Mouse (Mus musculus): ENCODE measurements at regions not wholly inside any gene's neighbourhood (a gene's known extent, or its start where the extent isn't known, plus 50 kb on each side); places are given as distances from the start of the nearest gene placed in this dataset.
A peak's percentile ranks its signal among the peaks of the same experiment; 100 is the strongest.

GRCm38 (mm10) chr15:88036146-88037000 lies 492.3 kb downstream of the Fam19a5 start:
- DNase-seq = no peak

- no peak for DNase-seq
These were observed 493.5 kb downstream of the Fam19a5 start for GRCm38 (mm10) chr15:88037606-88038005.

GRCm38 (mm10) chr15:88042821-88043220 lies 498.7 kb downstream of the Fam19a5 start:
- no peak for DNase-seq

GRCm38 (mm10) chr15:88058071-88058470 lies 514.0 kb downstream of the Fam19a5 start:
- DNase-seq = no peak

GRCm38 (mm10) chr15:88060935-88061334 lies 516.8 kb downstream of the Fam19a5 start:
- no peak for DNase-seq

GRCm38 (mm10) chr15:88063041-88063440 lies 518.9 kb downstream of the Fam19a5 start:
- no peak for DNase-seq

- DNase-seq = no peak
These were observed 524.4 kb downstream of the Fam19a5 start for GRCm38 (mm10) chr15:88068476-88068875.

GRCm38 (mm10) chr15:88072676-88073075 lies 527.4 kb upstream of the Zdhhc25 start:
- no peak for DNase-seq

- no peak for DNase-seq
These were observed 516.2 kb upstream of the Zdhhc25 start for GRCm38 (mm10) chr15:88083911-88084310.

GRCm38 (mm10) chr15:88085631-88086030 lies 514.5 kb upstream of the Zdhhc25 start:
- DNase-seq = no peak

- no peak for DNase-seq
These were observed 510.6 kb upstream of the Zdhhc25 start for GRCm38 (mm10) chr15:88089486-88089885.

- DNase-seq = no peak
These were observed 508.7 kb upstream of the Zdhhc25 start for GRCm38 (mm10) chr15:88091390-88091789.

GRCm38 (mm10) chr15:88120376-88120775 lies 479.7 kb upstream of the Zdhhc25 start:
- DNase-seq = no peak

- peak; percentile 48 for DNase-seq
These were observed 476.1 kb upstream of the Zdhhc25 start for GRCm38 (mm10) chr15:88123907-88124523.

- DNase-seq = peak; percentile 68
These were observed 454.0 kb upstream of the Zdhhc25 start for GRCm38 (mm10) chr15:88146118-88146517.

- no peak for DNase-seq
These were observed 448.9 kb upstream of the Zdhhc25 start for GRCm38 (mm10) chr15:88151199-88151598.

- no peak for DNase-seq
These were observed 440.4 kb upstream of the Zdhhc25 start for GRCm38 (mm10) chr15:88159618-88160170.

- no peak for DNase-seq
These were observed 439.8 kb upstream of the Zdhhc25 start for GRCm38 (mm10) chr15:88160291-88160690.

GRCm38 (mm10) chr15:88163438-88163837 lies 436.7 kb upstream of the Zdhhc25 start:
- no peak for DNase-seq

- DNase-seq = no peak
These were observed 425.8 kb upstream of the Zdhhc25 start for GRCm38 (mm10) chr15:88174326-88174725.

- peak; percentile 6 for DNase-seq
These were observed 424.1 kb upstream of the Zdhhc25 start for GRCm38 (mm10) chr15:88175991-88176390.

GRCm38 (mm10) chr15:88196539-88196938 lies 403.6 kb upstream of the Zdhhc25 start:
- DNase-seq = no peak

- no peak for DNase-seq
These were observed 397.4 kb upstream of the Zdhhc25 start for GRCm38 (mm10) chr15:88202736-88203135.

- no peak for DNase-seq
These were observed 386.7 kb upstream of the Zdhhc25 start for GRCm38 (mm10) chr15:88213356-88213755.
